Mouse (Mus musculus): ENCODE data around the gene Dclk1. TPM values are rescaled to one million over a fixed set of nuclear protein-coding genes. Genes with fewer than 3 reads are reported as not detected.
A peak's percentile ranks its signal among the peaks of the same experiment; 100 is the strongest.

The Dclk1 gene
- polyA plus RNA-seq, 1 experiment from 2014 or later: 232 TPM

DNA sequence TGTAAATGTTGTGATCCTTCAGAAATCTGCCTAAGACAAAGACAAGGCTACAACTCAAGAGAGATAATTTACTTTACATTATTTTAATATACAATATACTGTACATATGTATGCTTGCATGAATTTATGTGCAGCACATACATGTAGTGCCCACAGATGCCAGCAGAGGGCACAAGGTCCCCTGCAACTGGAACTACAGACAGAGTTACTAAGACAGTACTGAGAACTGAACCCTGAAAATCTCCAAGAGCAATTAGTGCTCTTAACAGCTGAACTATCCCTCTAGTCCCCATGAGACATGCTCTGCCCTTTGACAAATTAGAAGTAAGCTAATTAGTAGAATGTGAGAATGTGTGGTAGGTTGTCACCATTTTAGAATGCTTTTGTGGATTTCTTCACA is 169.4 kb downstream of the Dclk1 start:
- Histone ChIP-seq H3K27me3 (replicated peaks) (no peaks in the 10 kb centered on the region), H3K4me3 (replicated peaks) (no peak overlapping the region), H3K9me3 (replicated peaks) (no peaks in the 10 kb centered on the region), H3K9ac (replicated peaks) (no peak overlapping the region), H3K4me1 (peaks cover 20% of the 10 kb centered on the region), H3K27ac (replicated peaks) (no peak overlapping the region), H3K4me2 (no peak overlapping the region), H3K36me3 (no peaks in the 10 kb centered on the region)
- ATAC-seq (ENCODE audit: low FRiP score): no peak

GRCm38 (mm10) chr3:55415527-55415950 is 173.4 kb downstream of the Dclk1 start:
- peak; percentile 77 for ATAC-seq (ENCODE audit: low FRiP score)
- H3K36me3 ChIP-seq: no peaks in the 10 kb centered on the region
- H3K9me3 ChIP-seq (replicated peaks): no peaks in the 10 kb centered on the region
- H3K4me1 ChIP-seq: peaks cover 32% of the 10 kb centered on the region
- WGBS: 6% methylated on average over 14 of the region's 14 CpGs
- peak overlapping the region; percentile 51 for H3K4me2 ChIP-seq
- H3K4me3 ChIP-seq (replicated peaks): no peak overlapping the region
- H3K9ac ChIP-seq (replicated peaks): peak overlapping the region; percentile 41
- no peaks in the 10 kb centered on the region for H3K27me3 ChIP-seq (replicated peaks)
- peak overlapping the region; percentile 90 for H3K27ac ChIP-seq (replicated peaks)

GRCm38 (mm10) chr3:55418845-55419244 is 176.7 kb downstream of the Dclk1 start:
- Histone ChIP-seq H3K4me2 (no peak overlapping the region), H3K27ac (replicated peaks) (peak overlapping the region; percentile 7; the same call in 1 of the 2 replicates), H3K9me3 (replicated peaks) (no peaks in the 10 kb centered on the region), H3K27me3 (replicated peaks) (no peaks in the 10 kb centered on the region), H3K9ac (replicated peaks) (no peak overlapping the region), H3K36me3 (no peaks in the 10 kb centered on the region), H3K4me1 (peaks cover 49% of the 10 kb centered on the region), H3K4me3 (replicated peaks) (no peak overlapping the region)
- 52% methylated on average over 6 of the region's 6 CpGs for WGBS
- no peak for ATAC-seq (ENCODE audit: low FRiP score)

DNA sequence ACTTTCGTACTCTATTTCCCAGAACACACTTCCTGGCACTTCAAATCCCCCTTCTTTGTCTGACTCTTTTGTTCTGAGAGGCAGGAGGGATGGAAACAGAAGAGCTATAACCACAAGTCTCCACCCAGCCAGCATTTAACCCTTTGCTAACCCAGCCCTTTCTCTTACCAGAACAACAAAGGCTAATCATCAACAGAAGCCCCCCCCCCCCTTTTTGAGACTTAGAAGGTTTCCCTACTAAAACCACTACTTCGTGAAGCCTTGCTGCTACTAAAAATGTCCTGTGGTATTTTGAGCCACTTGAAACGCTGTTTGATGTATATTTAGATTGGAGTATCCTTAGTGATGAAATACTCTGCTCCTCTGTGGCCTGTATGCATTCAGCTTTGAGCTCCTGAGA is 177.2 kb downstream of the Dclk1 start:
- peak overlapping the region; percentile 7; the same call in 1 of the 2 replicates for H3K27ac ChIP-seq (replicated peaks)
- 11% methylated on average over 3 of the region's 3 CpGs for WGBS
- no peaks in the 10 kb centered on the region for H3K36me3 ChIP-seq
- ATAC-seq (ENCODE audit: low FRiP score): no peak
- no peaks in the 10 kb centered on the region for H3K27me3 ChIP-seq (replicated peaks)
- no peak overlapping the region for H3K4me2 ChIP-seq
- no peaks in the 10 kb centered on the region for H3K9me3 ChIP-seq (replicated peaks)
- peaks cover 51% of the 10 kb centered on the region for H3K4me1 ChIP-seq
- H3K9ac ChIP-seq (replicated peaks): no peak overlapping the region
- no peak overlapping the region for H3K4me3 ChIP-seq (replicated peaks)

- Histone ChIP-seq H3K27ac (replicated peaks) (no peak overlapping the region), H3K4me1 (peaks cover 46% of the 10 kb centered on the region), H3K27me3 (replicated peaks) (no peaks in the 10 kb centered on the region), H3K4me3 (replicated peaks) (no peak overlapping the region), H3K36me3 (no peaks in the 10 kb centered on the region), H3K4me2 (no peak overlapping the region), H3K9ac (replicated peaks) (no peak overlapping the region), H3K9me3 (replicated peaks) (no peaks in the 10 kb centered on the region)
- ATAC-seq (ENCODE audit: low FRiP score): no peak
- 49% methylated on average over 8 of the region's 8 CpGs for WGBS
Measured at GRCm38 (mm10) chr3:55420436-55421083, 178.4 kb downstream of the Dclk1 start.

DNA sequence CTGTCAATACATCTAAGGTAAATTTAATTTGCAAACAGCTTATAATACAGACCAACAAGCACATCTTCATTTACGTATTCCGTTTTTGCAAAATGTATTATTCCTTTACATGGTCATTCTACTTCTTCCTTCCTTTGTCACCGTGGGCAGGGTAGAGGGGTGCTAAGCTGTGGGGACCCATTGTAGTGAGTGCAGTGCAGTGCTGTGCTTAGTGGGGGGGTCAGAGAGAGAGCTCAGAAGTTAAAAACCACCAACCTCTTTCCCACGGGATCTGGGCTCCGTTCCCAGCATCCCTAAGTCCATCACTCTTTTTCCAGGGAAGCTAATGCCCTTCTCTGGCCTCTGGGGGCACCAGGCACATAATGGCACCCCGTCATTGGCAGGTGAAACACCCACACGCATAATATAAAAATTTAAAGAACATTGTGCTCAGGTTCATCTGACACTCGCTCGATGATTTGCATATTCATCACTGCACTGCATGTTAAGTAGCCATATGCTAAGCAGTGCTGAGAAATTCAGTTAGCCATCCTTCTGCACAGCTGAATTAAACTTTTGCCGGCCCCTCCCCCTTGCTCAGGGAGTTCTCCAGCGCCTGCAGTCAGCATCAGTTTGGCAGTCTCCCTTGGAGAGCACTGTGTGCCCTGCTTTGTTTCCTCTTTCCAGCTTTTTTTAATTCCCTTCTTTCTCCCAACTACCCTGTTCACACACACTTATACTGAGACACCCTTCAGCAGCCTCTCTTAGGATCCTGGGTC is 181.7 kb downstream of the Dclk1 start:
- H3K4me1 ChIP-seq: peaks cover 35% of the 10 kb centered on the region
- no peaks in the 10 kb centered on the region for H3K27me3 ChIP-seq (replicated peaks)
- peak; percentile 88 for ATAC-seq (ENCODE audit: low FRiP score)
- H3K4me2 ChIP-seq: peak overlapping the region; percentile 34
- no peak overlapping the region for H3K9ac ChIP-seq (replicated peaks)
- H3K36me3 ChIP-seq: no peaks in the 10 kb centered on the region
- no peaks in the 10 kb centered on the region for H3K9me3 ChIP-seq (replicated peaks)
- peak overlapping the region; percentile 80 for H3K27ac ChIP-seq (replicated peaks)
- 15% methylated on average over 11 of the region's 11 CpGs for WGBS
- H3K4me3 ChIP-seq (replicated peaks): no peak overlapping the region

GRCm38 (mm10) chr3:55430022-55430549 is 187.9 kb downstream of the Dclk1 start:
- Histone ChIP-seq H3K27me3 (replicated peaks) (no peaks in the 10 kb centered on the region), H3K9ac (replicated peaks) (no peak overlapping the region), H3K4me3 (replicated peaks) (no peak overlapping the region), H3K27ac (replicated peaks) (no peak overlapping the region), H3K4me1 (no peaks in the 10 kb centered on the region), H3K4me2 (no peak overlapping the region), H3K9me3 (replicated peaks) (no peaks in the 10 kb centered on the region), H3K36me3 (no peaks in the 10 kb centered on the region)
- 77% methylated on average over 2 of the region's 2 CpGs for WGBS
- ATAC-seq (ENCODE audit: low FRiP score): no peak

DNA sequence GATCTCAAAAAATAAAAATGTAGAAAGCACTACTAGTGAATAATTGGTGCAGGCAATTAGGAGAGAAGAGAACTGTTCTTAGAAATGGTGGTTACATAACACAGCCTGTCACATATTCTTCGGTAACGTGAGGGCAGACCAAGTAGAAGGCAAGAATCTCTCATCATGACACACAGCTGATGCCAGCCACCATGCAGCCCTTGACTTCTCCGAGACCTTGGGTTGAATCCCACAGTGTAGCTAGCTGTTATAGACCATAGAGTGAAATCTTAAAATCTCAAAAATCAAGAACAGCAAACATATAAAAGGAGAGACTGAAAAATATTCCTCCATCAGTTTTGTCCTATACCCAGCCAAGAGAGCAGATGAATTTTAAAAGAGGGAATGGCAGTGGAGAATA is 189.1 kb downstream of the Dclk1 start:
- 95% methylated on average over 3 of the region's 3 CpGs for WGBS
- H3K4me2 ChIP-seq: no peak overlapping the region
- H3K27ac ChIP-seq (replicated peaks): peak overlapping the region; percentile 18; the same call in 1 of the 2 replicates
- no peaks in the 10 kb centered on the region for H3K27me3 ChIP-seq (replicated peaks)
- H3K9ac ChIP-seq (replicated peaks): no peak overlapping the region
- H3K36me3 ChIP-seq: no peaks in the 10 kb centered on the region
- ATAC-seq (ENCODE audit: low FRiP score): no peak
- H3K4me1 ChIP-seq: no peaks in the 10 kb centered on the region
- no peaks in the 10 kb centered on the region for H3K9me3 ChIP-seq (replicated peaks)
- no peak overlapping the region for H3K4me3 ChIP-seq (replicated peaks)

GRCm38 (mm10) chr3:55434276-55434675 is 192.1 kb downstream of the Dclk1 start:
- H3K9ac ChIP-seq (replicated peaks): no peak overlapping the region
- no peaks in the 10 kb centered on the region for H3K27me3 ChIP-seq (replicated peaks)
- ATAC-seq (ENCODE audit: low FRiP score): no peak
- H3K4me1 ChIP-seq: peaks cover 5% of the 10 kb centered on the region; the same call in 1 of the 2 replicates
- no peaks in the 10 kb centered on the region for H3K36me3 ChIP-seq
- no peaks in the 10 kb centered on the region for H3K9me3 ChIP-seq (replicated peaks)
- WGBS: 38% methylated on average over 1 of the region's 1 CpGs
- H3K4me3 ChIP-seq (replicated peaks): no peak overlapping the region
- 0 out of 2 replicates have a peak overlapping the region, but pooled peaks have one; percentile 48 for H3K27ac ChIP-seq (replicated peaks)
- H3K4me2 ChIP-seq: no peak overlapping the region

DNA sequence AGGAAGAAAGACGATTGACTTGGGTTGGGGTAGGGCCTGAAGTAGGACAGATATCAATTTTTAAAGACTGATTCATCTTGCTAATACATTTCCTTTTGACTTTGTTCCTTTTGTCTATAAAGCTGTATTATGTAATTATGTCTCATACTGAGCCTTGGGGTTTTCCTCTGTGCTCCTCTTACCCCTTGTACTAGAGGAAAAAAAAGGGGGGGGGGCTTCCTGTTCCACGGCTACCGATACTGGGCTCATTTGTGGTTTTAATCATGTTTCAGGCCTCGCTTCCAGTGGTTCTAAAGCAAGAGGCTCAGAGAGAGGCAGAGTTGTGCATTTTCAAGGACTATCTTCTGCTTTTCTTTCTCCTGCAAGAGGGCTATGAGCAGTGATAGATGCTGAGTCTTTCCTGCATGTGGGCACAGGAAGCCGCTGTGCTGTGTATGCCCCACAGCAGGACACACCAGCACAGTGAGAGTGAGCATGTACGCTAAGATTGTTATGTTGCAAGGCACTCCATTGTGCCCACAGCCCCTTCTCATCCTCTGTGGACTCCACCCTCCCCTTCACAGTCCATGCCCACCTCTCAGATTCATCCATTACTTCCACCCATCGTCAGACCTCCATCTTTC is 196.8 kb downstream of the Dclk1 start:
- Histone ChIP-seq H3K4me2 (no peak overlapping the region), H3K27ac (replicated peaks) (no peak overlapping the region), H3K27me3 (replicated peaks) (no peaks in the 10 kb centered on the region), H3K9ac (replicated peaks) (no peak overlapping the region), H3K4me3 (replicated peaks) (no peak overlapping the region), H3K4me1 (peaks cover 19% of the 10 kb centered on the region), H3K36me3 (peaks cover under 1% of the 10 kb centered on the region; the same call in 1 of the 2 replicates), H3K9me3 (replicated peaks) (no peaks in the 10 kb centered on the region)
- no peak for ATAC-seq (ENCODE audit: low FRiP score)
- 86% methylated on average over 7 of the region's 7 CpGs for whole genome bisulfite sequencing

DNA sequence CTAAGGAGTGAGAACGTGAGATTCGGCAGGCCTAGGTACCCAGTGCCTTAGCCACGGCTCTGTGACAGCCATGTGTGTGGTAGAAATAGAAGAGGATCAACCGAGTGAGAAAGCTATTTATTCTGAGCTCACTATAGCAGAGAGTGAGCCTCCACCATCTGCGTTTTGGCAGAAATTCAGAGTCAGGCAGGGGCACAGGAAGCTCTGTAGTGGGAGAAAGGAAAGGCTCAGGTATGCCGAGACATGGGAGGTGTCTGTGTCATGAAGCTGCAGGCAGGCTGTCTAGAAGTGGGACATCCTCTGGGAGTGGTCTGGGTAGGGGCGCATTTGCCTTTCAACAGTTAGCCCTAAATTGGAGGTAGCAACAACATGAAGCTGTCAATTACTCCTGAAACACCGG is 198.2 kb downstream of the Dclk1 start:
- Histone ChIP-seq H3K9me3 (replicated peaks) (no peaks in the 10 kb centered on the region), H3K27ac (replicated peaks) (peak overlapping the region; percentile 65), H3K9ac (replicated peaks) (no peak overlapping the region), H3K36me3 (peaks cover 4% of the 10 kb centered on the region; the same call in 1 of the 2 replicates), H3K27me3 (replicated peaks) (no peaks in the 10 kb centered on the region), H3K4me1 (peaks cover 19% of the 10 kb centered on the region), H3K4me2 (no peak overlapping the region), H3K4me3 (replicated peaks) (no peak overlapping the region)
- ATAC-seq (ENCODE audit: low FRiP score): no peak
- WGBS: 64% methylated on average over 8 of the region's 8 CpGs

All from neural tube, embryonic 15.5 days (tissue).